Mouse (Mus musculus): ENCODE data around the gene Osbpl10. TPM values are rescaled to one million over a fixed set of nuclear protein-coding genes. Genes with fewer than 3 reads are reported as not detected.
"Not testable (repeated sequence)": the region's sequence is repeated elsewhere in the genome, so short reads cannot be mapped to it uniquely, and the experiment has no call there.

Gene Osbpl10
- polyA plus RNA-seq, 1 experiment from 2014 or later: 3.5 TPM

DNA sequence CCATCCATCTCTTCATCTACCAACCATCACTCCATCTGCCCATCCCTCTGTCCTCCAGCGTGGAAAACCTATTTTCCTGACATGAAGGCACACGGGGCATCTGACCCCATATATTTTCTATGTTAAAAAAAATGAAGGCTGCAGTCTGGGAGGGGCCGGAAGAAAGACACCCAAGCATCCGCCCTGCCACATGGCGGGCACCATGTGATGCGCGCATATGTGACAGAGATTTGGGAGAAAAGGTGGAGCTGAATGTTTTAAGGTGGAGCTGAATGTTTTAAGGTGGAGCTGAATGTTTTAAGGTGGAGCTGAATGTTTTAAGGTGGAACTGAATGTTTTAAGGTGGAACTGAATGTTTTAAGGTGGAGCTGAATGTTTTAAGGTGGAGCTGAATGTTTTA is 12.1 kb upstream of the Osbpl10 start:
- not testable (repeated sequence) for H3K27me3 ChIP-seq (replicated peaks; ENCODE audit: control insufficient read depth, insufficient read depth, low read length); H3K27ac ChIP-seq (ENCODE audit: low read depth, low read length); H3K4me1 ChIP-seq (ENCODE audit: control insufficient read depth, insufficient read depth, low read depth, low read length); H3K36me3 ChIP-seq (ENCODE audit: control insufficient read depth, insufficient read depth, low read length); H3K4me2 ChIP-seq (ENCODE audit: low read length); H3K4me3 ChIP-seq (ENCODE audit: low read length); H3K9me3 ChIP-seq (ENCODE audit: control insufficient read depth, low read length); ATAC-seq; H3K9ac ChIP-seq (ENCODE audit: low read depth, low read length)
- 78% methylated on average over 7 of the region's 7 CpGs for WGBS

- ATAC-seq: peak; percentile 77
- H3K9ac ChIP-seq (ENCODE audit: low read depth, low read length): peak overlapping the region; percentile 83
- peaks cover 11% of the 10 kb centered on the region for H3K4me1 ChIP-seq (ENCODE audit: control insufficient read depth, insufficient read depth, low read depth, low read length)
- peak overlapping the region; percentile 83 for H3K27ac ChIP-seq (ENCODE audit: low read depth, low read length)
- H3K36me3 ChIP-seq (ENCODE audit: control insufficient read depth, insufficient read depth, low read length): no peaks in the 10 kb centered on the region
- peak overlapping the region; percentile 66 for H3K4me3 ChIP-seq (ENCODE audit: low read length)
- no peaks in the 10 kb centered on the region for H3K9me3 ChIP-seq (ENCODE audit: control insufficient read depth, low read length)
- WGBS: 6% methylated on average over 31 of the region's 31 CpGs
- H3K27me3 ChIP-seq (replicated peaks; ENCODE audit: control insufficient read depth, insufficient read depth, low read length): no peaks in the 10 kb centered on the region
- peak overlapping the region; percentile 95 for H3K4me2 ChIP-seq (ENCODE audit: low read length)
Observed at GRCm38 (mm10) chr9:114977461-114978280, 698 bp upstream of the Osbpl10 start.

DNA sequence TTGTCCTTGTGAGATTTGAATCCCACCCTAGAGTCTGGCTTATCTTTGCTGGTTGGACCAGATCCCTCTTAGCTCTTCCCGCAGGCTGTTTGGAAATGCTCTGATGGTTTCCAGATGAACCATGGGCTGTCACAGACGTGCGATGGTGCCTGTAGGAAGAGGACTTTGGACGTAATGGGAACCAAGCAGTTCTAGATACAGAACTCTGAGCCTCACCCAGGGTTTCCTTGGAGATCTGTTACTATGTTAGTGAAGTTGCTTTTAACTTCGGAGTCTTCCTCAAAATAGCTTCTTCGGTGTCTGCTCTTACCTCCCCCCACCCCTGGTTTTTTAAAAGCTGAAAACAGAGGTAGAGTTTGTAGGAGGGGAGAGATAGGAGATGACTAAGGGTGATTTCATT is 1.6 kb downstream of the Osbpl10 start:
- Histone ChIP-seq H3K4me2 (ENCODE audit: low read length) (peak overlapping the region; percentile 95), H3K9ac (ENCODE audit: low read depth, low read length) (no peak overlapping the region), H3K9me3 (ENCODE audit: control insufficient read depth, low read length) (no peaks in the 10 kb centered on the region), H3K4me1 (ENCODE audit: control insufficient read depth, insufficient read depth, low read depth, low read length) (peaks cover 11% of the 10 kb centered on the region), H3K27me3 (replicated peaks; ENCODE audit: control insufficient read depth, insufficient read depth, low read length) (no peaks in the 10 kb centered on the region), H3K36me3 (ENCODE audit: control insufficient read depth, insufficient read depth, low read length) (no peaks in the 10 kb centered on the region), H3K4me3 (ENCODE audit: low read length) (no peak overlapping the region), H3K27ac (ENCODE audit: low read depth, low read length) (no peak overlapping the region)
- ATAC-seq: no peak
- 76% methylated on average over 6 of the region's 6 CpGs for WGBS

- ATAC-seq: no peak
Observed at GRCm38 (mm10) chr9:114982689-114983360, 4.5 kb downstream of the Osbpl10 start, which contains the start of gene Rps27rt. TSS of gene Rps27rt (minus strand) at chr9:114982739.

DNA sequence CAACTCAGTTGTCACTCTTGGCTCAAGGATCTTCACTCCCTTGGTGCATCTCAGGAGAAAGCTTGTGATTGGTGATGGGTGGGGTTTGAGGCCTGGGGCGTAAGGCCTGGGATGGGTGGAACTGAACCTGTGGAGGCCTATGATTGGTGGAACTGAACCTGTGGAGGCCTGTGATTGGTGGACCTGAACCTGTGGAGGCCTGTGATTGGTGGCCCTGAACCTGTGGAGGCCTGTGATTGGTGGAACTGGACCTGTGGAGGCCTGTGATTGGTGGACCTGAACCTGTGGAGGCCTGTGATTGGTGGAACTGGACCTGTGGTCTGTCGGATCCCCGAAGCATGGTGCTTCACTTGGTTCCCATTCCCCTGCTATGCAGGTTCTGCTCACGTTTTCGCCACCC is 7.4 kb downstream of the Osbpl10 start:
- H3K4me1 ChIP-seq (ENCODE audit: control insufficient read depth, insufficient read depth, low read depth, low read length): peaks cover 6% of the 10 kb centered on the region; the same call in 1 of the 2 replicates
- WGBS: 95% methylated on average over 5 of the region's 5 CpGs
- no peak for ATAC-seq

More at GRCm38 (mm10) chr9:114982689-114983360, 4.5 kb downstream of the Osbpl10 start, which contains the start of gene Rps27rt:
- no peak within 1 kb of the TSS for H3K4me2 ChIP-seq (ENCODE audit: low read length)
- H3K4me1 ChIP-seq (ENCODE audit: control insufficient read depth, insufficient read depth, low read depth, low read length): peaks cover 7% of the 10 kb centered on the region
- no peaks in the 10 kb centered on the region for H3K27me3 ChIP-seq (replicated peaks; ENCODE audit: control insufficient read depth, insufficient read depth, low read length)
- H3K9me3 ChIP-seq (ENCODE audit: control insufficient read depth, low read length): no peaks in the 10 kb centered on the region
- no peak within 1 kb of the TSS for H3K27ac ChIP-seq (ENCODE audit: low read depth, low read length)
- H3K4me3 ChIP-seq (ENCODE audit: low read length): no peak within 1 kb of the TSS
- no peaks in the 10 kb centered on the region for H3K36me3 ChIP-seq (ENCODE audit: control insufficient read depth, insufficient read depth, low read length)
- H3K9ac ChIP-seq (ENCODE audit: low read depth, low read length): no peak within 1 kb of the TSS
- WGBS: 94% methylated on average over 16 of the region's 16 CpGs

DNA sequence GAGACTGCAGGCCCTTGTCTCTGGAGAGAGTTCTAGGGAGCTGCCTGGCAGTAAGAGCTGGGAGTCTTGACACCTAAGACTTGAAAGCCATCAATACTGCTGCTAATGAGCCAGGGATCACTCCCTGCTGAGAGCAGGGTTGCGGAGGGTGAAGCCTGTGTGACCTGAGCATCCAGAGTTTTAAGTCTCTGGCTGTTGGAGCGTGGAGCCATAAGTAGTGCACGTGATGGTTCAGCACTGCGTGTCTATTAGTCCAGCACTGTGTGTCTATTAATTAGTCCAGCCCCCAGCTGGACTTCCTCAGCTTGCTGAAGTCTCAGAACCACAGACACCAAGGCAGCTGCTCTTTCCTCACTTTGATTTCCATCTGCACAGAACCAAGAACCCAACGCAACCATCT is 8.0 kb downstream of the Osbpl10 start:
- Histone ChIP-seq H3K4me1 (ENCODE audit: control insufficient read depth, insufficient read depth, low read depth, low read length) (peaks cover 6% of the 10 kb centered on the region; the same call in 1 of the 2 replicates), H3K4me2 (ENCODE audit: low read length) (no peak overlapping the region), H3K9ac (ENCODE audit: low read depth, low read length) (no peak overlapping the region), H3K9me3 (ENCODE audit: control insufficient read depth, low read length) (no peaks in the 10 kb centered on the region), H3K27me3 (replicated peaks; ENCODE audit: control insufficient read depth, insufficient read depth, low read length) (no peaks in the 10 kb centered on the region), H3K27ac (ENCODE audit: low read depth, low read length) (no peak overlapping the region), H3K36me3 (ENCODE audit: control insufficient read depth, insufficient read depth, low read length) (no peaks in the 10 kb centered on the region), H3K4me3 (ENCODE audit: low read length) (no peak overlapping the region)
- WGBS: 74% methylated on average over 5 of the region's 5 CpGs
- no peak for ATAC-seq

More for the DNA sequence above, 7.4 kb downstream of the Osbpl10 start:
- H3K4me3 ChIP-seq (ENCODE audit: low read length): no peak overlapping the region
- H3K27me3 ChIP-seq (replicated peaks; ENCODE audit: control insufficient read depth, insufficient read depth, low read length): no peaks in the 10 kb centered on the region
- H3K9me3 ChIP-seq (ENCODE audit: control insufficient read depth, low read length): no peaks in the 10 kb centered on the region
- H3K27ac ChIP-seq (ENCODE audit: low read depth, low read length): no peak overlapping the region
- H3K36me3 ChIP-seq (ENCODE audit: control insufficient read depth, insufficient read depth, low read length): no peaks in the 10 kb centered on the region
- H3K9ac ChIP-seq (ENCODE audit: low read depth, low read length): no peak overlapping the region
- H3K4me2 ChIP-seq (ENCODE audit: low read length): no peak overlapping the region

GRCm38 (mm10) chr9:114988029-114988428 is 9.7 kb downstream of the Osbpl10 start:
- 98% methylated on average over 3 of the region's 3 CpGs for WGBS
- Histone ChIP-seq H3K27ac (ENCODE audit: low read depth, low read length) (no peak overlapping the region), H3K36me3 (ENCODE audit: control insufficient read depth, insufficient read depth, low read length) (no peaks in the 10 kb centered on the region), H3K4me2 (ENCODE audit: low read length) (no peak overlapping the region), H3K9me3 (ENCODE audit: control insufficient read depth, low read length) (peaks cover 8% of the 10 kb centered on the region), H3K4me1 (ENCODE audit: control insufficient read depth, insufficient read depth, low read depth, low read length) (peaks cover 6% of the 10 kb centered on the region; the same call in 1 of the 2 replicates), H3K27me3 (replicated peaks; ENCODE audit: control insufficient read depth, insufficient read depth, low read length) (no peaks in the 10 kb centered on the region), H3K4me3 (ENCODE audit: low read length) (no peak overlapping the region), H3K9ac (ENCODE audit: low read depth, low read length) (no peak overlapping the region)
- no peak for ATAC-seq

DNA sequence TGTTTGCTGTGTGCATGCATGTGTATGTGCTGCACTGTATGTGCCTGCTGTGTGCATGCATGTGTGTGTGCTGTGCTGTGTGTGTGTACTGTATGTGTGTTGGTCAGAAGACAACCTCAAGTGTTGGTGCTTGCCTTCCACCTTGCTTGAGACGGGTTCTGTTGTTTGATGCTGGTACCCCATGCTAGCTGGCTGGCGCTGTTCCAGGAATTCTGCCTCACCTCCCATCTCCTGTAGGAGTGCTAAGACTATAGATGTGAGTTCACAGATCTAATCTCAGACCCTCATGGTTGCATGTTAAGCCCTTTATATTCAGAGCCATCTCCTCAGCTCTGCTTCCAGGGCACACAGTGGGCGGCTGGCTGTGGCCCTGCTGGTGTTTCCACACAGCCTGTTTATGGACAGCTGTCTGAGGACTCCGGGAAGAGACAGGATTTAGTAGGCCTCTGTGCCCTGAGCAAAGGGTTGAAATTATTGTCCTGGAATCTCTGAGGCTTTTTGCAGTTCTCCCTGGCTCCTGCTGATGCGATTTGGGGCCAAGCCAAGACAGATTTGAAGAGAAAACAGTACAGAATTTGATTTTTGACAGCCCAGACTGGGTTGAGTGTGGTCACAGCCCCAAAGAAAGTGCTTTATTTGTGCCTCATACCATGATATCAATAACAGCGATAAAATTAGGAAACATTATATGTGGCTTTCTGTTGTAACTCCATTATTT is 10.4 kb downstream of the Osbpl10 start:
- peaks cover 6% of the 10 kb centered on the region; the same call in 1 of the 2 replicates for H3K4me1 ChIP-seq (ENCODE audit: control insufficient read depth, insufficient read depth, low read depth, low read length)
- 66% methylated on average over 6 of the region's 6 CpGs for WGBS
- H3K9me3 ChIP-seq (ENCODE audit: control insufficient read depth, low read length): peaks cover 8% of the 10 kb centered on the region
- H3K4me3 ChIP-seq (ENCODE audit: low read length): no peak overlapping the region
- no peaks in the 10 kb centered on the region for H3K27me3 ChIP-seq (replicated peaks; ENCODE audit: control insufficient read depth, insufficient read depth, low read length)
- H3K36me3 ChIP-seq (ENCODE audit: control insufficient read depth, insufficient read depth, low read length): no peaks in the 10 kb centered on the region
- ATAC-seq: 0 out of 2 replicates have a peak, but pooled peaks have one; percentile 20
- H3K27ac ChIP-seq (ENCODE audit: low read depth, low read length): peak overlapping the region; percentile 52
- no peak overlapping the region for H3K4me2 ChIP-seq (ENCODE audit: low read length)
- no peak overlapping the region for H3K9ac ChIP-seq (ENCODE audit: low read depth, low read length)

Data from hindbrain, embryonic 16.5 days (tissue).